Mouse (Mus musculus) embryonic fibroblast, embryonic 13.5 days (primary cell): ENCODE results near the gene Zfp541.

Experiments
- CTCF ChIP-seq: IDR thresholded peaks from 2 replicates; pipeline ENCODE4 v1.5.1; 2011; ENCODE audit warnings: mild to moderate bottlenecking, control low read depth, low read length, moderate library complexity, borderline replicate concordance; ENCODE audit not compliant: insufficient read depth
- POLR2A ChIP-seq: IDR thresholded peaks from 2 replicates; pipeline ENCODE4 v1.6.1; 2011; ENCODE audit warnings: low read depth, mild to moderate bottlenecking, control low read depth, low read length, moderate library complexity

DNA sequence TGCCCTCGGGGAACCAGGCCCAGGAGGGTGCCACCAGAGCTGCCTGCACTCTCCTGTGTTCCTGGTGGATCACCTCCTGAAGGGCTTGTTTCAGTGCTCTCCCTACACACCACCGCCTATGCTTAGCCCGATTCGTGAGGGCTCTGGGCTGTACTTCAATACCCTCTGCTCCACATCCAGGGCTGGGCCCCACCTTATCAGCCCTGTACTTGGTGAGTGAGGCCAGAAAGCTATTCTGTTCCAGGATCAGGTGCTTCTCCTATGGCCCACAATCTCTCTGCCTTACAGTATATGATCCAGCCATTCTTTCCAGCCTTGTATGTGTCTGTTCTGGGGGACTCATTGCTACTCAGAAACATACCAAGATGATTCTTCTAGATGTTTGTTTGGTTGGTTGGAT lies 21.7 kb downstream of the Zfp541 start:
- TF ChIP-seq CTCF (no peak), POLR2A (no peak)
